Mouse (Mus musculus): ENCODE measurements around the gene AI661453. TPM values are rescaled to one million over a fixed set of nuclear protein-coding genes. Genes with fewer than 3 reads are reported as not detected.

AI661453 gene
- polyA plus RNA-seq, 1 experiment, result 11.6 TPM

DNA sequence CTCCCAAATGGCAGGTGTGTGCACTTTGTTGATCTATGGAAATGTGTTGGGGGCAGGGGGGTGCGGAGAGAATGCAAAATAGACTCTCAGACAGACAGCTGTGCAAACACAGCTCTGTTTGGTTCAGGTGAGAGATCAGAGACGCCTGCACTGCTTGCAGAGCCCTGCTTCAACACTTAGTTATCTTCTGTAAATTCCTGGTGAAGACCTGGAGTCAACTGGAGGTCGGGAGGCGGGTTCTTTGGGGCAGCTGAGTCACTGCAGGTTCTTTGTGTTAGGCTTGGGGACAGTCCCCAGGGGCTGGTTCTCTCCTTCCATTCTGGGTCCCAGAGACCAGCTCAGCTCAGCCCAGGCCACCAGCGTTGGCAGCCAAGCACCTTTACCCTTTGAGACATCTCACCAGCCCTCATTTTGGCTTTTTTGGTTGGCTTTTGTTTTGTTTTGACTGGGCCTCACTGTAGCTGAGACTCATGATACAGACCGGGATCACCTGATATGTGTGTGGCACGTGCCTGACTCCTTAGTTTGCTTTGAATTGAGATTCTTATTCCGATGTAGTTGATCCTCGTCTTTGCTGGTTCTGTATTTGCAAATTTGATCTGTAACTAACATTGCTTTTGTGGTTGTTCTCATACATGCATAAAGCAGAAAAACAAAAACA, 26.4 kb downstream of the AI661453 start:
- no peak for DNase-seq (ENCODE audit: low read depth, low spot score)
- WGBS, result 34% methylated on average over 9 of the region's 9 CpGs

GRCm38 (mm10) chr17:47464248-47464965, 28.0 kb downstream of the AI661453 start:
- DNase-seq (ENCODE audit: low read depth, low spot score), result no peak
- WGBS, result 46% methylated on average over 12 of the region's 12 CpGs

DNA sequence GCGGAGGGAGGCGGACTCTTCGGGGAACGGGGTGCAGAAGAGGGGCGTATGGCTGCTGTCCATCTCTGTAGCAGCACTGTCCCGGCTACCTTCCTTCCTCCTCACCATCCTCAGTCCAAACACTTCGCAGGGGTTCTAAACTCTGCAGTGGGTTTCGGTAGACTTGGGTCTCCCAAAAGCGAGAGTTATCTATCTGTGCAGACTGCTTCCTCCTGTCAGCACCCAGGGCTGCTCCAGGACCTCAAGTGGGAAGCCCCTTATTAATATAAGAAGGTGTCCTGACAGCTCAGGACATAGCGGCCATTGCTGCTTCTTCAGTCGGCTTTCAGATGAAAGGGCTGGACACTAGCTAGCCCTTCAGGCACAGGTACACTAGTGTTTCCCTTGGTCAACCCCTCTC, 28.6 kb downstream of the AI661453 start:
- 87% methylated on average over 11 of the region's 11 CpGs for WGBS
- no peak for DNase-seq (ENCODE audit: low read depth, low spot score)

- no peak for DNase-seq (ENCODE audit: low read depth, low spot score)
- 70% methylated on average over 9 of the region's 9 CpGs for WGBS
These were observed 29.9 kb downstream of the AI661453 start for GRCm38 (mm10) chr17:47466284-47466683.

- DNase-seq (ENCODE audit: low read depth, low spot score), result no peak
- 91% methylated on average over 11 of the region's 11 CpGs for WGBS
These were observed 31.2 kb downstream of the AI661453 start for GRCm38 (mm10) chr17:47467659-47468058.

- DNase-seq (ENCODE audit: low read depth, low spot score), result no peak
- 61% methylated on average over 14 of the region's 14 CpGs for WGBS
These were observed 31.6 kb downstream of the AI661453 start for GRCm38 (mm10) chr17:47468063-47468462.

GRCm38 (mm10) chr17:47468466-47468865, 32.1 kb downstream of the AI661453 start:
- 72% methylated on average over 34 of the region's 34 CpGs for WGBS
- no peak for DNase-seq (ENCODE audit: low read depth, low spot score)

- no peak for DNase-seq (ENCODE audit: low read depth, low spot score)
- WGBS, result 87% methylated on average over 4 of the region's 4 CpGs
These were observed 33.2 kb downstream of the AI661453 start for GRCm38 (mm10) chr17:47469642-47470041.

GRCm38 (mm10) chr17:47470121-47470520, 33.7 kb downstream of the AI661453 start:
- WGBS, result 42% methylated on average over 4 of the region's 4 CpGs
- DNase-seq (ENCODE audit: low read depth, low spot score), result no peak

- DNase-seq (ENCODE audit: low read depth, low spot score), result no peak
- 46% methylated on average over 5 of the region's 5 CpGs for WGBS
These were observed 34.3 kb downstream of the AI661453 start for GRCm38 (mm10) chr17:47470686-47471085.

GRCm38 (mm10) chr17:47472435-47473350, 36.3 kb downstream of the AI661453 start:
- DNase-seq (ENCODE audit: low read depth, low spot score), result no peak
- WGBS, result 51% methylated on average over 15 of the region's 15 CpGs

DNA sequence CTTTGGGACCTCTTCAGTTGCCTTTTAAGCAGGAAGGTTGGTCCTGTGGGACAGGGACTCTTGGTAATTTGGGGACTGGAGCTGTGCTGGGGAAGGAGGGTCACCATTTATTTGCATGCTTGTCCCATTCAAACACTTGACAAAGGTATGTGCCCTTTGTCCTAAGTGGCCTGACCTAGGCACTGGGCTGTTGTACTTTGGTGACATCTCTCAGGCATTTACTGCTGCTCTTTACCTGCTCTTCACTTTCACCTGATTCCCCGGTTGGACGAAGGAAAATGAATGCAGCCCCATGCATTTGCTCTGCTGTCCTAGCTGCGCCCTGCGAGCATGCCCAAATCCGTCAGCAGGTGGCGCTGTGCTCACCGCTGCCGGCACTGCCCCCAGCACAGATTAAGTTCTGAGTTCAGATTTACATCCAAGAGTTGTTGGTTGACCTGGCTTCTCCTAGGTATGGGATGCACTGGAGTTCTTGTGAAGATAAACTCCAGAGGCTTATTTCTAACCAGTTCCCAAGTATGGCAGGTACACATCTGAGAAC, 37.1 kb downstream of the AI661453 start:
- no peak for DNase-seq (ENCODE audit: low read depth, low spot score)
- WGBS, result 11% methylated on average over 8 of the region's 8 CpGs

- DNase-seq (ENCODE audit: low read depth, low spot score), result no peak
- WGBS, result 52% methylated on average over 4 of the region's 4 CpGs
These were observed 37.8 kb downstream of the AI661453 start for GRCm38 (mm10) chr17:47474250-47474649.

DNA sequence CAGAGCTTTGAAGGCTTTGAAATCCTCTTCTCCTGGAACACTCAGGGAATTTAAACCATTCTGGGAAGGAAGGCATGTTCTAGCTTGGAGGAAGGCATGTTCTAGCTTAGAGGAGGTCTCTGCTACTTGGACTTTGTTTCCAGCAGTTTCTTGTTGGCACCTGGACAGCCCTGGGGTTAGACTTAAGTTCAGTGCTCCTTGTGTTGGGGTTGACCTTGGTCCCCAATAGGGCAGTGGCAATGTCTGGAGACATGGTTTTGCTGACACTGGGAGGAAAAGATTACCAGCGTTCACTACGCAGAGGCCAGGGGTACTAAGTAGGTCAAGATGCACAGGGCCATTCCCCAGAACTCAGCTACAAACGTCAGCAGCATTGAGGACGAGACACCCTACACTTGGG, 38.8 kb downstream of the AI661453 start:
- 74% methylated on average over 4 of the region's 4 CpGs for WGBS
- DNase-seq (ENCODE audit: low read depth, low spot score), result no peak

- no peak for DNase-seq (ENCODE audit: low read depth, low spot score)
- WGBS, result 60% methylated on average over 3 of the region's 3 CpGs
These were observed 39.3 kb downstream of the AI661453 start for GRCm38 (mm10) chr17:47475714-47476113.

- WGBS, result 59% methylated on average over 3 of the region's 3 CpGs
- DNase-seq (ENCODE audit: low read depth, low spot score), result no peak
These were observed 43.5 kb downstream of the AI661453 start for GRCm38 (mm10) chr17:47479887-47480286.

GRCm38 (mm10) chr17:47482401-47482800, 46.0 kb downstream of the AI661453 start:
- no peak for DNase-seq (ENCODE audit: low read depth, low spot score)
- WGBS, result 30% methylated on average over 2 of the region's 2 CpGs

GRCm38 (mm10) chr17:47484241-47484921, 48.0 kb downstream of the AI661453 start:
- 9% methylated on average over 1 of the region's 1 CpGs for WGBS
- no peak for DNase-seq (ENCODE audit: low read depth, low spot score)

DNA sequence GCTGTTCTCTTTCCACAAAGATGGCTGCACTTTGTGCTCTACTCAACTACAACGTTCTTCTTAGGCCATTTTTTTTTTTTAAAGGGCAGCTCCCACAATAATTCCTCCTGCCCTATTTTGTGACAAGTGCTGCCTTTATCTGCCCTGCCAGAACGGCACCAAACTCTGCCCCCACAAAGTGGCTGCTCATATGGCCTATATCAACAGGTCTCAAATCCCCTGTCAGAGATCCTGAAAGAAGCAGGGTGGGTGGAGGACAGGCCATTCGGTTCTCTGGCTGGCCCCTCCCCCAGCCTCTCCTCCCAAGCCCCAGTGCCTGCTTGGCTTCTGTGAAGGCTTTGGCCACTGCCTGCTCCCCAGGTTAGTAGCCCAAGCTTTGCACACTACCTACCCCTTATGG, 48.6 kb downstream of the AI661453 start:
- no peak for DNase-seq (ENCODE audit: low read depth, low spot score)
- 2% methylated on average over 3 of the region's 3 CpGs for WGBS
